Mouse (Mus musculus) megakaryocyte, embryonic 14.5 days (primary cell): ENCODE measurements at regions not wholly inside any gene's neighbourhood (a gene's known extent, or its start where the extent isn't known, plus 50 kb on each side); places are given as distances from the start of the nearest gene placed in this dataset.

Source experiments
- H3K27me3 ChIP-seq: replicated peaks from 2 replicates; pipeline ENCODE3; 2012; ENCODE audit warnings: inconsistent platforms
- H3K36me3 ChIP-seq: replicated peaks from 2 replicates; pipeline ENCODE3; 2012; ENCODE audit warnings: low read length, inconsistent platforms, mixed read lengths
- H3K4me1 ChIP-seq: 2 replicates; pipeline ENCODE4 v1.6.1; 2012; ENCODE audit warnings: inconsistent platforms
- H3K4me3 ChIP-seq: replicated peaks from 2 replicates; pipeline ENCODE3; 2012; ENCODE audit warnings: moderate library complexity, mild to moderate bottlenecking, inconsistent platforms
- H3K9me3 ChIP-seq: 2 replicates; pipeline ENCODE4 v1.6.1; 2012; ENCODE audit warnings: inconsistent platforms
- FLI1 ChIP-seq: IDR thresholded peaks from 2 replicates; pipeline ENCODE4 v1.6.1; 2012; ENCODE audit warnings: low read length, inconsistent platforms, mixed read lengths
- GATA1 ChIP-seq: IDR thresholded peaks from 3 replicates; pipeline ENCODE4 v1.6.1; 2012; ENCODE audit warnings: mixed read lengths, low read length, inconsistent platforms, borderline replicate concordance

DNA sequence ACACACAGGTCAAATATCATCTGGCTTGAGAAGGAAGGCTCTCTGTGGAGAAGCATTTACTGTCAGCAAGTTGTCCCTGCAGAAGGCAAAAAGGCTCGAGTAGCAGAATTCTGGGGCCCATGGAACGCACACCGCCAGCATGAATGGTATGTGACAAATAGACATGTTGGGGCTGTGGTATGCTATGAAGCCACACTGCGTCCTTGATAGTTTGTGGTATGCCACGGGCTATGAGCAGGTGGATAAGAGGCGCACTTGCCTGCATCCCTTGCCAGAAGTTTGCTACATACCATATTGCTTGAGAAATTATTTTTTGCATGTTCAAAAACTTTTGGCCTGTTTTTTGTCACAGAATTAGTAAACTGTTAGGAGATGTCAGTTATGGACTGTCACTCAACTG, 349.7 kb downstream of the Pik3r1 start:
- Histone ChIP-seq H3K4me1 (peaks cover 7% of the 10 kb centered on the region), H3K36me3 (no peaks in the 10 kb centered on the region)
- no peak for TF ChIP-seq GATA1
- TF ChIP-seq FLI1 = no peak

DNA sequence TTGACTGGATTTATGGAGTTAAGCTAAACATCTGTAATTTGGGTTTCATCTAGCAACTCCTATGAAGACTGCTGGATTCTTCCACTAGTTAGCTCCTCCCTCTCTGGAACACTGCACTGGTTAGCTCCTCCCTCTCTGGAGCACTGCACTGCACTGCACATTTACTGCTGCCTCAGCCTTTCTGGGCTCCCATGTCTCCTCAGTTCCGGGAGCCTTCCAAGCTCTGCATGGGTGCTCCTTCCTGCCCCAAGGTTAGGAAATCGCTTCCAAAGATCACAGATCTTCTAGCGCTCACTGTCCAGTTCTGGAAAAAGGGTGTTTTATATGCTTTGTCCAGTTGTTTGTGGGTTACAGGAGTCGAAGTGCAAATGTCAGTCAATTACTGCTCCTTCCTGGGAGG, 359.1 kb downstream of the Pik3r1 start:
- Histone ChIP-seq H3K36me3 (no peaks in the 10 kb centered on the region), H3K4me3 (peak overlapping the region; percentile 50), H3K27me3 (no peaks in the 10 kb centered on the region), H3K9me3 (no peaks in the 10 kb centered on the region), H3K4me1 (peaks cover 5% of the 10 kb centered on the region)
- TF ChIP-seq GATA1 (no peak), FLI1 (no peak)

More for the DNA sequence above, 349.7 kb downstream of the Pik3r1 start:
- Histone ChIP-seq H3K9me3 (peaks cover 5% of the 10 kb centered on the region), H3K4me3 (no peak overlapping the region), H3K27me3 (peaks cover 30% of the 10 kb centered on the region)

- Histone ChIP-seq H3K9me3 (no peaks in the 10 kb centered on the region), H3K4me1 (peaks cover 5% of the 10 kb centered on the region)
- TF ChIP-seq GATA1 (no peak), FLI1 (no peak)
These were observed 360.4 kb downstream of the Pik3r1 start for GRCm38 (mm10) chr13:101407633-101408032.

DNA sequence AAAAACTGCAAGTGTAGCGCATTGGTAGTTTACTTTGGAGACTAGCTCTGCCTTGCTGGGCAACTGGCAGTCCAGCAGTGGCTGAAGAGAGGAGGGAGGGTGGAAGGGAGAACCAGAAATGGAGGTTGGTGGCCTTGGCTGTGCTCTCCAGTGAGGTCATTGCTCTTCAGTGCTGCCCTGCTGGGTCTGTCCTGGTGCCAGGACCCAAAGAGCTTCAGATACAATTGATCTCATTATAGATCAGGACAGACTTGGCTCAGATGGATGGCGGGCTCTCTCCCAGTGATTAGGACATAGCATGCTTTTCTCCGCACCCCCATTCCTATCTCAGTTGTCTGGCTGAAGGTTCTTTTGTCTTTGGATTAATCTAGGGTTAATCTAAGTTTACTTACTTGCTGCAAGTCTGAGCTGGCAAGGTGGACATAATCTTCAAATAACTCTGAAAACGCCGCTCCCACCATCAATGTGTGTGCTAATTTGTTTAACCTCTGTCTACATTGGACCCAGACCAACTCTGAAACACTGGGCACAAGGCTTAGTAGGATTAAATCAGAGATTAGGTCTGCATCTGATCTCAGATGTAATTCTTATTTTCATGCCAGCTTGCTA, 394.3 kb downstream of the Pik3r1 start:
- TF ChIP-seq FLI1 (no peak), GATA1 (no peak)
- no peaks in the 10 kb centered on the region for H3K9me3 ChIP-seq
- no peaks in the 10 kb centered on the region for H3K36me3 ChIP-seq
- no peak overlapping the region for H3K4me3 ChIP-seq
- H3K27me3 ChIP-seq = peaks cover 9% of the 10 kb centered on the region
- H3K4me1 ChIP-seq = no peaks in the 10 kb centered on the region

More at GRCm38 (mm10) chr13:101407633-101408032, 360.4 kb downstream of the Pik3r1 start:
- Histone ChIP-seq H3K36me3 (no peaks in the 10 kb centered on the region), H3K27me3 (no peaks in the 10 kb centered on the region), H3K4me3 (no peak overlapping the region)

DNA sequence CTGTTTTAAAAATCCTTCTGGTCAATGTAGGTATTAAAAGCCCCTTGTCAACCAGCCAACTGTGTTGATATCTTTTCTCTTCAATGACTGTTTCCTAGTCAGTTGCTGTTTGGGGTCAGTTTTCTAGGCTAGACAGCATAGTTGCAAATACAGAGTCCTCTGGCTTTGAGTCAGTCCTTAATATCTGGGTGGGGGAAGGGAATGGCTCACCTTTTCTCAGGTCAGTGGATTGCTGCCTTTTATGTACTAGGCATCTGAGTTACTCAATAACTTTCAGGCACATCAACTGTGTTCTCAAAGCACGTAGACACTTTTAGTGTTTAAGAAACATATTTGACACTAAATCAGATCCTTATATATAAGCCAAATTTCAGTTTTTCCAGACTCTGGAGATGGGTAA, 396.1 kb downstream of the Pik3r1 start:
- Histone ChIP-seq H3K4me1 (no peaks in the 10 kb centered on the region), H3K36me3 (no peaks in the 10 kb centered on the region), H3K27me3 (peaks cover 9% of the 10 kb centered on the region), H3K4me3 (no peak overlapping the region), H3K9me3 (no peaks in the 10 kb centered on the region)
- TF ChIP-seq GATA1 (no peak), FLI1 (no peak)

GRCm38 (mm10) chr13:101368170-101368569, 399.8 kb downstream of the Pik3r1 start:
- TF ChIP-seq GATA1 (no peak), FLI1 (no peak)
- Histone ChIP-seq H3K36me3 (no peaks in the 10 kb centered on the region), H3K4me1 (no peaks in the 10 kb centered on the region), H3K27me3 (peaks cover 6% of the 10 kb centered on the region), H3K9me3 (no peaks in the 10 kb centered on the region), H3K4me3 (no peak overlapping the region)

GRCm38 (mm10) chr13:101355363-101355762, 412.7 kb downstream of the Pik3r1 start:
- TF ChIP-seq FLI1 = no peak
- no peak for TF ChIP-seq GATA1
- Histone ChIP-seq H3K4me1 (no peaks in the 10 kb centered on the region), H3K27me3 (no peaks in the 10 kb centered on the region), H3K9me3 (peaks cover 11% of the 10 kb centered on the region), H3K36me3 (no peaks in the 10 kb centered on the region), H3K4me3 (no peak overlapping the region)

GRCm38 (mm10) chr13:101351123-101351522, 416.9 kb downstream of the Pik3r1 start:
- Histone ChIP-seq H3K4me3 (no peak overlapping the region), H3K9me3 (peaks cover 11% of the 10 kb centered on the region), H3K36me3 (no peaks in the 10 kb centered on the region), H3K4me1 (no peaks in the 10 kb centered on the region), H3K27me3 (peaks cover 3% of the 10 kb centered on the region)
- TF ChIP-seq GATA1 (no peak), FLI1 (no peak)

GRCm38 (mm10) chr13:101349354-101349753, 418.7 kb downstream of the Pik3r1 start:
- Histone ChIP-seq H3K4me1 (no peaks in the 10 kb centered on the region), H3K4me3 (no peak overlapping the region), H3K9me3 (peaks cover 11% of the 10 kb centered on the region), H3K27me3 (peaks cover 3% of the 10 kb centered on the region), H3K36me3 (no peaks in the 10 kb centered on the region)
- TF ChIP-seq GATA1 = no peak
- TF ChIP-seq FLI1 = no peak

- H3K4me3 ChIP-seq = no peak overlapping the region
- peaks cover 4% of the 10 kb centered on the region for H3K27me3 ChIP-seq
- H3K4me1 ChIP-seq = no peaks in the 10 kb centered on the region
- 0 out of 2 replicates have a peak, but pooled peaks cover 3% of the 10 kb centered on the region for H3K9me3 ChIP-seq
- TF ChIP-seq FLI1 = no peak
- no peak for TF ChIP-seq GATA1
- H3K36me3 ChIP-seq = no peaks in the 10 kb centered on the region
These were observed 429.6 kb downstream of the Pik3r1 start for GRCm38 (mm10) chr13:101338280-101338872.

DNA sequence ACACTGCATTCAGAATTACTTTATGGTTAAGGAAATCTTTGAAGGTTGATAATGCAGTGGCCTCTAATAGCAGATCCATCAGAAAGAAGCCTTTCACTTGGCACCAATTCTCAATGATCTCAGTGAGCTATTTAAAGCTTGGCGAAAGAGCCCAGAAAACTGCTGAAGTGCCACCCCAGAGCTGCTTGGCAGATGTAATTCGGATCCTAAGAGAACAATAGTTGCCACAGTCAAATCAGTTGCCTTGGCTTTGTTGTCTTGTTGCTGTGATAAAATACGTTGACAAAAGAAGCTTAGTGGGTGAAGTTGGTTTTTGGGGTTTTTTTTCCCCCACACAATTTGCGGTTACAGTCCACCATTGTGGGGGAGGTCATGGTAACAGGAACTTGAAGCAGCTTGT, 449.4 kb downstream of the Pik3r1 start:
- Histone ChIP-seq H3K9me3 (peaks cover 2% of the 10 kb centered on the region; the same call in 1 of the 2 replicates), H3K36me3 (no peaks in the 10 kb centered on the region), H3K4me1 (no peaks in the 10 kb centered on the region), H3K27me3 (peaks cover 7% of the 10 kb centered on the region), H3K4me3 (no peak overlapping the region)
- no peak for TF ChIP-seq FLI1
- no peak for TF ChIP-seq GATA1
